Mouse (Mus musculus): ENCODE data around the gene Vegfb. TPM values are rescaled to one million over a fixed set of nuclear protein-coding genes. Genes with fewer than 3 reads are reported as not detected.

The Vegfb gene
- 141 and 153 TPM in 2 replicates for polyA plus RNA-seq (2014; fragmentation: Nextera tagmentation; extraction: Ambion mirVana)

- Histone ChIP-seq H3K4me1 (ENCODE audit: control insufficient read depth in 2 of 2, insufficient read depth in 2 of 2, low read length in 2 of 2) (peaks cover 12 to 22% of the 10 kb centered on the region in 2 experiments), H3K27me3 (ENCODE audit: control insufficient read depth, insufficient read depth, low read length) (no peaks in the 10 kb centered on the region), H3K9ac (ENCODE audit: low read length) (peak within 1 kb of the TSS; percentile 90), H3K4me2 (ENCODE audit: low read length) (peak within 1 kb of the TSS; percentile 75), H3K9me3 (ENCODE audit: control insufficient read depth, low read length) (no peaks in the 10 kb centered on the region), H3K4me3 (ENCODE audit: control insufficient read depth in 1 of 2, insufficient read depth in 1 of 2, low read depth in 1 of 2, low read length in 2 of 2) (peak within 1 kb of the TSS; percentile 69 to 81), H3K27ac (replicated peaks in 1 of 2; ENCODE audit: control insufficient read depth in 1 of 2, insufficient read depth in 1 of 2, low read depth in 2 of 2, low read length in 2 of 2) (peak within 1 kb of the TSS; percentile 91 to 98), H3K36me3 (ENCODE audit: control insufficient read depth, insufficient read depth, low read length) (peaks cover 39% of the 10 kb centered on the region)
- under 1% methylated on average over 75 of the region's 85 CpGs for WGBS
- peak; percentile 53 for ATAC-seq (ENCODE audit: insufficient number of reproducible peaks, insufficient read depth, low FRiP score, low read depth)
These were observed at the start of gene Vegfb for GRCm38 (mm10) chr19:6987061-6987903. Gene Vegfb, minus strand, starts transcription at chr19:6987651.

GRCm38 (mm10) chr19:7034006-7034405 lies 46.6 kb upstream of the Vegfb start:
- Histone ChIP-seq H3K36me3 (ENCODE audit: control insufficient read depth, insufficient read depth, low read length) (peaks cover 66% of the 10 kb centered on the region), H3K4me2 (ENCODE audit: low read length) (no peak overlapping the region), H3K9ac (ENCODE audit: low read length) (no peak overlapping the region), H3K27me3 (ENCODE audit: control insufficient read depth, insufficient read depth, low read length) (no peaks in the 10 kb centered on the region), H3K4me1 (ENCODE audit: control insufficient read depth in 2 of 2, insufficient read depth in 2 of 2, low read length in 2 of 2) (peaks cover 0 to 22% of the 10 kb centered on the region in 2 experiments; a peak in 2 of 4 replicates), H3K27ac (replicated peaks in 1 of 2; ENCODE audit: control insufficient read depth in 1 of 2, insufficient read depth in 1 of 2, low read depth in 2 of 2, low read length in 2 of 2) (no peak overlapping the region), H3K4me3 (ENCODE audit: control insufficient read depth in 1 of 2, insufficient read depth in 1 of 2, low read depth in 1 of 2, low read length in 2 of 2) (no peak overlapping the region), H3K9me3 (ENCODE audit: control insufficient read depth, low read length) (no peaks in the 10 kb centered on the region)
- WGBS: 89% methylated on average over 5 of the region's 5 CpGs
- no peak for ATAC-seq (ENCODE audit: insufficient number of reproducible peaks, insufficient read depth, low FRiP score, low read depth)

- Histone ChIP-seq H3K4me2 (ENCODE audit: low read length) (no peak overlapping the region), H3K9me3 (ENCODE audit: control insufficient read depth, low read length) (no peaks in the 10 kb centered on the region), H3K36me3 (ENCODE audit: control insufficient read depth, insufficient read depth, low read length) (peaks cover 99% of the 10 kb centered on the region), H3K4me3 (ENCODE audit: control insufficient read depth in 1 of 2, insufficient read depth in 1 of 2, low read depth in 1 of 2, low read length in 2 of 2) (no peak overlapping the region), H3K27me3 (ENCODE audit: control insufficient read depth, insufficient read depth, low read length) (no peaks in the 10 kb centered on the region), H3K4me1 (ENCODE audit: control insufficient read depth in 2 of 2, insufficient read depth in 2 of 2, low read length in 2 of 2) (no peaks in the 10 kb centered on the region), H3K27ac (replicated peaks in 1 of 2; ENCODE audit: control insufficient read depth in 1 of 2, insufficient read depth in 1 of 2, low read depth in 2 of 2, low read length in 2 of 2) (no peak overlapping the region), H3K9ac (ENCODE audit: low read length) (no peak overlapping the region)
- whole genome bisulfite sequencing: 88% methylated on average over 5 of the region's 5 CpGs
- no peak for ATAC-seq (ENCODE audit: insufficient number of reproducible peaks, insufficient read depth, low FRiP score, low read depth)
These were observed 42.1 kb upstream of the Vegfb start for GRCm38 (mm10) chr19:7029531-7029930.

GRCm38 (mm10) chr19:7020224-7020641 lies 32.8 kb upstream of the Vegfb start:
- Histone ChIP-seq H3K36me3 (ENCODE audit: control insufficient read depth, insufficient read depth, low read length) (peaks cover 66% of the 10 kb centered on the region), H3K4me2 (ENCODE audit: low read length) (no peak overlapping the region), H3K27me3 (ENCODE audit: control insufficient read depth, insufficient read depth, low read length) (no peaks in the 10 kb centered on the region), H3K9ac (ENCODE audit: low read length) (no peak overlapping the region), H3K4me3 (ENCODE audit: control insufficient read depth in 1 of 2, insufficient read depth in 1 of 2, low read depth in 1 of 2, low read length in 2 of 2) (no peak overlapping the region), H3K9me3 (ENCODE audit: control insufficient read depth, low read length) (no peaks in the 10 kb centered on the region), H3K27ac (replicated peaks in 1 of 2; ENCODE audit: control insufficient read depth in 1 of 2, insufficient read depth in 1 of 2, low read depth in 2 of 2, low read length in 2 of 2) (no peak overlapping the region), H3K4me1 (ENCODE audit: control insufficient read depth in 2 of 2, insufficient read depth in 2 of 2, low read length in 2 of 2) (peaks cover 6 to 9% of the 10 kb centered on the region in 2 experiments; a peak in 2 of 4 replicates)
- 50% methylated on average over 3 of the region's 3 CpGs for WGBS
- no peak for ATAC-seq (ENCODE audit: insufficient number of reproducible peaks, insufficient read depth, low FRiP score, low read depth)

- Histone ChIP-seq H3K4me3 (ENCODE audit: control insufficient read depth in 1 of 2, insufficient read depth in 1 of 2, low read depth in 1 of 2, low read length in 2 of 2) (no peak within 1 kb of the TSS), H3K27me3 (ENCODE audit: control insufficient read depth, insufficient read depth, low read length) (no peaks in the 10 kb centered on the region), H3K4me2 (ENCODE audit: low read length) (no peak within 1 kb of the TSS), H3K9ac (ENCODE audit: low read length) (peak within 1 kb of the TSS; percentile 11; the same call in 1 of the 2 replicates), H3K27ac (replicated peaks in 1 of 2; ENCODE audit: control insufficient read depth in 1 of 2, insufficient read depth in 1 of 2, low read depth in 2 of 2, low read length in 2 of 2) (peak within 1 kb of the TSS; percentile 35 to 48), H3K9me3 (ENCODE audit: control insufficient read depth, low read length) (no peaks in the 10 kb centered on the region), H3K36me3 (ENCODE audit: control insufficient read depth, insufficient read depth, low read length) (peaks cover 56% of the 10 kb centered on the region), H3K4me1 (ENCODE audit: control insufficient read depth in 2 of 2, insufficient read depth in 2 of 2, low read length in 2 of 2) (peaks cover 6 to 9% of the 10 kb centered on the region in 2 experiments; a peak in 2 of 4 replicates)
- WGBS: 60% methylated on average over 5 of the region's 5 CpGs
- 0 out of 2 replicates have a peak, but pooled peaks have one; percentile 36 for ATAC-seq (ENCODE audit: insufficient number of reproducible peaks, insufficient read depth, low FRiP score, low read depth)
These were observed 31.7 kb upstream of the Vegfb start, which contains the start of gene Fermt3 for GRCm38 (mm10) chr19:7019191-7019590. Gene Fermt3, minus strand, starts transcription at chr19:7019469.

- peak overlapping the region; percentile 11; the same call in 1 of the 2 replicates for H3K9ac ChIP-seq (ENCODE audit: low read length)
- peak overlapping the region; percentile 29 to 48; a peak in 3 of 4 replicates for H3K27ac ChIP-seq (replicated peaks in 1 of 2; ENCODE audit: control insufficient read depth in 1 of 2, insufficient read depth in 1 of 2, low read depth in 2 of 2, low read length in 2 of 2)
- H3K4me3 ChIP-seq (ENCODE audit: control insufficient read depth in 1 of 2, insufficient read depth in 1 of 2, low read depth in 1 of 2, low read length in 2 of 2): no peak overlapping the region
- WGBS: 82% methylated on average over 11 of the region's 11 CpGs
- no peaks in the 10 kb centered on the region for H3K9me3 ChIP-seq (ENCODE audit: control insufficient read depth, low read length)
- H3K4me1 ChIP-seq (ENCODE audit: control insufficient read depth in 2 of 2, insufficient read depth in 2 of 2, low read length in 2 of 2): peaks cover 6 to 9% of the 10 kb centered on the region in 2 experiments; a peak in 2 of 4 replicates
- no peak for ATAC-seq (ENCODE audit: insufficient number of reproducible peaks, insufficient read depth, low FRiP score, low read depth)
- no peaks in the 10 kb centered on the region for H3K27me3 ChIP-seq (ENCODE audit: control insufficient read depth, insufficient read depth, low read length)
- H3K36me3 ChIP-seq (ENCODE audit: control insufficient read depth, insufficient read depth, low read length): peaks cover 49% of the 10 kb centered on the region
- no peak overlapping the region for H3K4me2 ChIP-seq (ENCODE audit: low read length)
These were observed 31.1 kb upstream of the Vegfb start for GRCm38 (mm10) chr19:7018546-7018945.

- H3K4me1 ChIP-seq (ENCODE audit: control insufficient read depth in 2 of 2, insufficient read depth in 2 of 2, low read length in 2 of 2): peaks cover 6 to 9% of the 10 kb centered on the region in 2 experiments; a peak in 2 of 4 replicates
- H3K9ac ChIP-seq (ENCODE audit: low read length): peak overlapping the region; percentile 16; the same call in 1 of the 2 replicates
- peak overlapping the region; percentile 18; the same call in 1 of the 2 replicates for H3K4me2 ChIP-seq (ENCODE audit: low read length)
- H3K36me3 ChIP-seq (ENCODE audit: control insufficient read depth, insufficient read depth, low read length): peaks cover 42% of the 10 kb centered on the region
- no peaks in the 10 kb centered on the region for H3K27me3 ChIP-seq (ENCODE audit: control insufficient read depth, insufficient read depth, low read length)
- WGBS: 64% methylated on average over 12 of the region's 12 CpGs
- H3K9me3 ChIP-seq (ENCODE audit: control insufficient read depth, low read length): no peaks in the 10 kb centered on the region
- H3K27ac ChIP-seq (replicated peaks in 1 of 2; ENCODE audit: control insufficient read depth in 1 of 2, insufficient read depth in 1 of 2, low read depth in 2 of 2, low read length in 2 of 2): peak overlapping the region; percentile 29 to 48; a peak in 3 of 4 replicates
- no peak overlapping the region for H3K4me3 ChIP-seq (ENCODE audit: control insufficient read depth in 1 of 2, insufficient read depth in 1 of 2, low read depth in 1 of 2, low read length in 2 of 2)
- no peak for ATAC-seq (ENCODE audit: insufficient number of reproducible peaks, insufficient read depth, low FRiP score, low read depth)
These were observed 30.3 kb upstream of the Vegfb start for GRCm38 (mm10) chr19:7017541-7018457.

All from heart, embryonic 14.5 days (tissue).